Mouse (Mus musculus): Measurements from ENCODE around the gene Sox18. TPM values are rescaled to one million over a fixed set of nuclear protein-coding genes. Genes with fewer than 3 reads are reported as not detected.

Sox18 gene
- not detected in 3 replicates for total RNA-seq (2017)

GRCm38 (mm10) chr2:181671326-181671725 lies at the start of gene Sox18:
Sox18 (minus strand) TSS chr2:181671640.
- ATAC-seq (replicated peaks; ENCODE audit: insufficient number of reproducible peaks, low FRiP score, low TSS enrichment, poor library complexity, severe bottlenecking), result no peak

GRCm38 (mm10) chr2:181721200-181721599 lies 49.8 kb upstream of the Sox18 start:
- no peak for ATAC-seq (replicated peaks; ENCODE audit: insufficient number of reproducible peaks, low FRiP score, low TSS enrichment, poor library complexity, severe bottlenecking)

GRCm38 (mm10) chr2:181720061-181720460 lies 48.6 kb upstream of the Sox18 start:
- no peak for ATAC-seq (replicated peaks; ENCODE audit: insufficient number of reproducible peaks, low FRiP score, low TSS enrichment, poor library complexity, severe bottlenecking)

GRCm38 (mm10) chr2:181716991-181717390 lies 45.6 kb upstream of the Sox18 start:
- no peak for ATAC-seq (replicated peaks; ENCODE audit: insufficient number of reproducible peaks, low FRiP score, low TSS enrichment, poor library complexity, severe bottlenecking)

GRCm38 (mm10) chr2:181715382-181715781 lies 43.9 kb upstream of the Sox18 start:
- ATAC-seq (replicated peaks; ENCODE audit: insufficient number of reproducible peaks, low FRiP score, low TSS enrichment, poor library complexity, severe bottlenecking), result no peak

GRCm38 (mm10) chr2:181714903-181715326 lies 43.5 kb upstream of the Sox18 start, which contains the start of gene Oprl1:
Oprl1 (plus strand) TSS chr2:181715016.
- ATAC-seq (replicated peaks; ENCODE audit: insufficient number of reproducible peaks, low FRiP score, low TSS enrichment, poor library complexity, severe bottlenecking), result no peak

GRCm38 (mm10) chr2:181713749-181714148 lies 42.3 kb upstream of the Sox18 start:
- ATAC-seq (replicated peaks; ENCODE audit: insufficient number of reproducible peaks, low FRiP score, low TSS enrichment, poor library complexity, severe bottlenecking), result no peak

- ATAC-seq (replicated peaks; ENCODE audit: insufficient number of reproducible peaks, low FRiP score, low TSS enrichment, poor library complexity, severe bottlenecking), result peak; percentile 82
Observed at GRCm38 (mm10) chr2:181706668-181707067, 35.2 kb upstream of the Sox18 start.

- ATAC-seq (replicated peaks; ENCODE audit: insufficient number of reproducible peaks, low FRiP score, low TSS enrichment, poor library complexity, severe bottlenecking), result no peak
Observed at GRCm38 (mm10) chr2:181698241-181698640, 26.8 kb upstream of the Sox18 start, which contains the start of gene Lkaaear1. Lkaaear1 (minus strand) TSS chr2:181698442.

GRCm38 (mm10) chr2:181696801-181697420 lies 25.5 kb upstream of the Sox18 start:
- ATAC-seq (replicated peaks; ENCODE audit: insufficient number of reproducible peaks, low FRiP score, low TSS enrichment, poor library complexity, severe bottlenecking), result no peak

GRCm38 (mm10) chr2:181695776-181696175 lies 24.3 kb upstream of the Sox18 start:
- ATAC-seq (replicated peaks; ENCODE audit: insufficient number of reproducible peaks, low FRiP score, low TSS enrichment, poor library complexity, severe bottlenecking), result no peak

- no peak for ATAC-seq (replicated peaks; ENCODE audit: insufficient number of reproducible peaks, low FRiP score, low TSS enrichment, poor library complexity, severe bottlenecking)
Observed at GRCm38 (mm10) chr2:181694581-181694980, 23.1 kb upstream of the Sox18 start.

- peak; percentile 81 for ATAC-seq (replicated peaks; ENCODE audit: insufficient number of reproducible peaks, low FRiP score, low TSS enrichment, poor library complexity, severe bottlenecking)
Observed at GRCm38 (mm10) chr2:181693339-181694280, 22.2 kb upstream of the Sox18 start, which contains the start of gene Rgs19. Rgs19 (minus strand) TSS chr2:181693977.

GRCm38 (mm10) chr2:181692304-181692703 lies 20.9 kb upstream of the Sox18 start:
- ATAC-seq (replicated peaks; ENCODE audit: insufficient number of reproducible peaks, low FRiP score, low TSS enrichment, poor library complexity, severe bottlenecking), result no peak

- no peak; the same call in 1 of the 2 replicates for ATAC-seq (replicated peaks; ENCODE audit: insufficient number of reproducible peaks, low FRiP score, low TSS enrichment, poor library complexity, severe bottlenecking)
Observed at GRCm38 (mm10) chr2:181691571-181691970, 20.1 kb upstream of the Sox18 start.

GRCm38 (mm10) chr2:181691083-181691482 lies 19.6 kb upstream of the Sox18 start:
- no peak for ATAC-seq (replicated peaks; ENCODE audit: insufficient number of reproducible peaks, low FRiP score, low TSS enrichment, poor library complexity, severe bottlenecking)

- no peak for ATAC-seq (replicated peaks; ENCODE audit: insufficient number of reproducible peaks, low FRiP score, low TSS enrichment, poor library complexity, severe bottlenecking)
Observed at GRCm38 (mm10) chr2:181689466-181690160, 18.2 kb upstream of the Sox18 start.

GRCm38 (mm10) chr2:181687586-181687985 lies 16.1 kb upstream of the Sox18 start:
- no peak for ATAC-seq (replicated peaks; ENCODE audit: insufficient number of reproducible peaks, low FRiP score, low TSS enrichment, poor library complexity, severe bottlenecking)

- no peak for ATAC-seq (replicated peaks; ENCODE audit: insufficient number of reproducible peaks, low FRiP score, low TSS enrichment, poor library complexity, severe bottlenecking)
Observed at GRCm38 (mm10) chr2:181685686-181686085, 14.2 kb upstream of the Sox18 start.
